Mouse (Mus musculus): ENCODE measurements at regions not wholly inside any gene's neighbourhood (a gene's known extent, or its start where the extent isn't known, plus 50 kb on each side); places are given as distances from the start of the nearest gene placed in this dataset.

DNA sequence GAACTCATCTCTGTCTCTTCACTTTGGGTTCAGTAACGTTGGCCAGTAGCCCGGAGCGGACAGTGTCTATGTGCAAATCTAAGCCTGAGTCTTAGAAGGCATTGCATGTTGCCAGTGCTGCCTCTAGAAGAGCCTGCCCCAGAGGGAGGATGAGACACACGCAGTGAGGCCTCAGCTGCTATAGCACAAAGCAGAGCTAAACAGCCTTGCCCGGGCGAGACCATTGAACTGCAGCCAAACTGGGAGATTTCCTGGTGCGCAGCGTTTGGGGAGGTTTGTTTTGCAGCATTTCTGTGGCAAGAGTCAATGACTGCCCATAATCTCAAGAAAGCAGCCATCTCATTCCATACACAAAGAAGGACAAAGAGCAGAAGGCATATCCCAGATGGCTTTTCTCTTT, 164.0 kb downstream of the 3100002H09Rik start:
- no peak for DNase-seq (ENCODE audit: low read depth)

DNA sequence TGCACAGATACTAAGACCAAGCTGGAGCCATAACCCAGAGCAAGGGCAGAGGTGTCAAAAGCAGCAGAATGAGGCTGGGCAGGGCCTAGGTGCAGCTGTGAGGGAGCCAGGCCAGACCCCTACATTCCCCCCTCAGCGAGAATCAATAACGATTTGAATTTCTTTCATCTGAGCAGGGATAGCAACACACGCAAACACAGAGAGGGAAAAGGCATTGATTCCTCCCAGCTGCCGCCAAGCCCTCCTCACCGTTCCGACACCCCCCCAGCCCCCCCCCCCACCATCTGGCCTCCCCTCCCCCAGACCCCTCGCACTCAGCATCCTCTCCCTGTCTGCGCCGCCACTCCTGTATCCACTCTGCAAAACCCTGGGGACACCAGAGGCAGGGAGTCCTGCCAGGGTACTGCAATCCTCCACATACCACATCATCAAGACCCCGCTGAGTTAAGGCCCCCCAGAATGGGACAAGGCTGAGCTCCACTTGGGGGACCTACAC, 166.9 kb downstream of the 3100002H09Rik start:
- no peak for DNase-seq (ENCODE audit: low read depth)

DNA sequence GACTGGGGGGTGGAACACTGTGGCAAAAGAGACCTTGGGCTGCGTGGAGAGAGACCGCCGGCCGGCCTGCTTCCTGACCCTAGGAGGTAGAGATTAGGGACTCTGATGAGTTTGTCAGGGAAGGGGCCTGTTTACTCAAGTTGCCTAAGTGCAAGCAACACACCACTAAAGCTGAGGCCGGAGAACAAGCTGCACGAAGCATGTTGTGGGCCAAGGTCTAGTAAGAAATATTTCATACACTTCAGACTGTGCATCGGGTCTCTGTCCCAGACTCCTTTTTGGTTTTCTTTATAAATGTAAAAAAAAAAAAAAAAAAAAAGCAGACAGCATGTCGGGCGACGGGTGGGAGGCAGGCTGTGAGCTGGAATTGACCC, 167.5 kb downstream of the 3100002H09Rik start:
- no peak for DNase-seq (ENCODE audit: low read depth)

DNA sequence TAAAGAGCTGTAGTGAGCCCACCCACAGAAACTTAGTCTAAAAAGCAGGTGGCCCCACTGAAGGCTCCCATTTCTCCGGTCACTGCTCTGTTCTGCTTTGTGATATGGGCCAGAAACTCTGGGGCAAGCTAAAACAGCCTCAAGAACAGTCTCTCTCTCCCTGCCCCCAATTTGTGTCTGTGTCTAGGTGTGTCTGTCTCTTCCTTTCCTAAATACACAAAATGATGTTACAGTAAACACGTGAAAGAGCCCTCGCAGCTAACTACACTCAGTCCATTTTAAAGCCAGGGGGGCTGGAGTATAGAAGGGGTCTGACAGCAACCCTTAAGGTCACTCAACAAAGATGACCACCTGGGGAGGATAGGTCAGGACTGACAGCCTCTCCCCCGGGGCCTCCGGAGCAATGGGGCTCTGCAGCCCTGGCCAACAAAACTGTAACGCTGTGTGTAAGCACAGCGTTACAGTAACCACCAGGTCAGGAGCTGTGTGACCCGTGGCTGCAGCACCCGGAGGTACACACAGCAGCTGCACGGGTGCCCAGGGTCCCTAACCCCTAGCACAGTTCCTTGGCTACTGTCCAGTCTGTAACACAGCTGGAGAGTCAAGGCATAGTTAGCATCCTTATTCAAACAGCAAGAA, 168.0 kb downstream of the 3100002H09Rik start:
- no peak for DNase-seq (ENCODE audit: low read depth)

DNA sequence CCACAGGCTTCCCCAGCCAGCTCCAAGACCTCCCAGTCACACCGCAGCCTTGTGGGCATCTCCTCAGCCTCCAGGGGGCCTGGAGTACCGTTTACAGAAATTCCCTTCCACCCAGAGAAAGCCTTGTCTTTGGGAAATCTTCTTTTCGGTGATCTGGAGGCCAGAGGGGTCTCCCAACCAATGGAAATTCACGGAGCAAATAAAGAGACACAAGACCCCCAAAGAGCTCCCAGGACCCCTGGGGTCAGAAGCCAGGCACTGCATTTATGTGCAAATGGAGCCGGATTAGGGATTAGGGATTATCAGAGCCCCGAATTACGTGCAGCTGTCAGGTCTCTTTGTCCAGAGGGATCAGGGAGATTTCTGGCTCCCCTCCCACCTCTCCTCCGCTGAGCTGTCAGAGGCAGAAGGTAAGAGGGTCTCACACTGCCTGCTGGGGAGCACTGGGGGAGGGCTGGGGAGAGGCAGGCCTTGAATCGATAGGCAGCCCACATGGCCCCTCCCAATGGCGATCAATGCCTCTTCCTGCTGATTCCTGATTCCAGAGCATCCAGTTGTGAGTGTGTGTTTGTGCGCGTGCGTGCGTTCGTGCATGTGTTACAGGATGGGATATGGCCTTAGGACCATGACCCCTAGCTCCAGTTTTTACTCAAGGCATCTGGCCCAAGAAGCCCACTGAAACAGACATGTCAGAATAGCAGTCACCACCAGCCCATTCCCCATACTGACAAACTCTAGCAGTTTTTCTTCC, 168.7 kb downstream of the 3100002H09Rik start:
- DNase-seq (ENCODE audit: low read depth) = no peak

DNA sequence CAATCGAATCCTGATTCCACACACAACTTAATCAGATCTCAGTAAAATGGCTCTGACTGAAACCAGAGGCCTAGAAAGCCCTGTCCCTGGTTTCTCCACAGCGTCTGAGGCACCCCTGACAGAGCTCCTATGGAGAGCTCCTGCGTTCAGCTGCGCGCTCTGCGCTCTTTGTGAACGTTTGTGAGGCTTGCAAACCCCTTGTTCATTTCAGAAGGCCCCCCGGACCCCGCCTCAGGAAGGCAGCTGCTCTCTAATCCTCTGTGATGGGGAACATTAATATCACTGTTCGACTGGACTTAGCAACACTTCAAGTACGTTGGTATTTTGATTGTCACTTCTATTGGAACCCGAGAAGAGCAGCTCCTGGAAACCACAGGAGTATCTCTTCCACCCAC, 175.6 kb downstream of the 3100002H09Rik start:
- DNase-seq (ENCODE audit: low read depth) = no peak

DNA sequence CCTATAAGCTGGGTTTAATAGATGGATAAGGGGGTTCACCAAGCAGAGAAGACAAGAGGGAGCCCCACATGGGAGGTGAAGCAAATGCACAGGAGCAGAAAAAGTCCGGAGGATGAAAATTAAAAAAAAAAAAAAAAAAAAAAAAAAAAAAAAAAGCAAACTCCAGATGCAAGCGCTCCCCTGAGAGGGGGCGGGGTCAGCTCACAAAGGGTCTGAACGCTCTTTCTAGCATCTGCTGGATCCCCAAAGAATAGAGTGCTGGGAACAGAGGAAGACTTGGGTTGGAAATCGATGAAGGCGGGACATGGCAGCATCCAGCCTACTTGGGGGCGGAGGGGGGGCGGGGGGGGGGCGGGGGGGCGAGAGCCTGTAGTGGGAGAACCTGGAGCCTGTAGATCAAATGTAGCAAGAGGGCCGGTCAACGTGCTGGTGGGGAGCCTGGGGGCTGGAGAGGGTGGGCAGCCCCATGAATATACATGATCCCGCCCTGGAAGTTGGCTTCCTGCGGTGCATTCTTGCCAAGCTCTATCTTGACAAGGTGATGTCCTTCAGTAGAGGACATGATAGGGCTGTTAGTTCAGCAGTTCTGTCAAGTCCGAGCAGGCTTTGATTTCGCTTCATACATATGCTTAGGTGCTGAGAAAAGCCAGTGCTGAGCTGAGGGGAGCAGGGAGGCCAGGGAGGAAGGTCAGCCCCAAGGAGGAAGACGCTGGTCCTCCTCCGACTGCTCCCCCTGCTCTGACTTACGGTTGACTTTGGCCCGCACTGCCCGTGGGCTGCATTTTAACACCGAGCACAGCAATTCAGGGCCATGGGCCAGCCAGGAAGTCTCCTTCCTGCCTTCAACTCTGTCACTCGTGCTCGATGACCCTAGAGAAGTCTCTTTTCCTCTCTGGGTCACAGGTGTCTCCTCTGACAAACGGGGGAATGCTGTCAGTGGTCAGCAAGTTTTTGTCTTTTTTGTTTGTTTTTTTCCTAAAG, 176.3 kb downstream of the 3100002H09Rik start:
- DNase-seq (ENCODE audit: low read depth) = no peak

DNA sequence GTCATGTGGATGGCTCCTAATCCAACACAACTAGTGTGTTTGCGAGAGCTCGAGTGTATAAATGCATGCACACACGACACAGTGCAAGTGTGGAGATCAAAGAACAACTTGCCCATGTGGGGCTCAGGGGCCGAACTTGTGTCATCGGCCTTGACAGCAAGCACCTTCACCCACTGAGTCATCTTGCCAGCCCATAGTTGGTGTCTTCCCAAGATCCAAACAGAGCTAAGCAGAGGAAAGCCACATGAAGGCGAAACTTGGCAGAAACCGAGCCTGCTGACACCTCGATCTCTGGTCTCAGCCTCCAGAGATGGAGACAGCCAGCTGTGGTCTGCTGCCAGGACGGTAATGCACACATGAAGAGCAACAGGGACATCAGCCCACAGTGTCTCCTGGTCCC, 177.1 kb downstream of the 3100002H09Rik start:
- no peak for DNase-seq (ENCODE audit: low read depth)

DNA sequence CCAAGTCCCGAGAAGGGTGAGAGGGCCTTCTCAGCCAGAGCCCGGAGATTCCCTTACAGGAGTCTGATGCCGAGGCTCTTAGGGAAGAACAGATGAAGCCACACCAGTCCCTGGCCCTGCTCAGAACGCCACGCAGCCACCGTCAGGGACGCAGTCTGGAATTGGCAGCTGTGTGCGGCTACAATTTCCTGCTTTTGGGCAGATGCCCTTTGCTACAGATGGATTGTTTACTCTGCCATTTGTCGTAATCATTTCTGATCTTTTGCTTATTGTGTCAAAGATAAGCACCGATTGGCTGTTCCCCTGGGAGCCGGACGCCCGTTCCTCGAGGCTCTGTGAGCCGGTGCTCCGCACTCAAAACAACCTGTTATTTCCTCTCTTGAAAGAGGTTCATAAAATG, 179.4 kb downstream of the 3100002H09Rik start:
- no peak for DNase-seq (ENCODE audit: low read depth)

DNA sequence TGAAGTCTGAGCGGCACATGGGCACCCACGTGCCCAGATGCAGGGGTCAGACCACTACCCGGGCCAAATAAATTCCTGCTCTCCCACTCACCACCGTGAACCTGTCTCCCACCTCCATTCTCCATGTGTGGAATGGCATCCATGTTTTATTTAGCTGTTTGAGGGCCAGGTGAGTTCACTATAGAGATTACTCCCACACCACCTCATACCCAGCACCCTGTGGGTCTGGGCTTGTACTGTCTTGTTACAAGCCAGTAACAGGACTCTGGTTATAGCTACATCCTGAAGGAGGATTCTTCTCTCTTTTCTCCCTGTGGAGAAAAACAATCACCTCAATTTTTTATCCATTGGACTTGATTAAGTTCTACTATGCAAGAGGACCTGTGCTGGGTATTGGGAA, 181.8 kb downstream of the 3100002H09Rik start:
- no peak for DNase-seq (ENCODE audit: low read depth)

DNA sequence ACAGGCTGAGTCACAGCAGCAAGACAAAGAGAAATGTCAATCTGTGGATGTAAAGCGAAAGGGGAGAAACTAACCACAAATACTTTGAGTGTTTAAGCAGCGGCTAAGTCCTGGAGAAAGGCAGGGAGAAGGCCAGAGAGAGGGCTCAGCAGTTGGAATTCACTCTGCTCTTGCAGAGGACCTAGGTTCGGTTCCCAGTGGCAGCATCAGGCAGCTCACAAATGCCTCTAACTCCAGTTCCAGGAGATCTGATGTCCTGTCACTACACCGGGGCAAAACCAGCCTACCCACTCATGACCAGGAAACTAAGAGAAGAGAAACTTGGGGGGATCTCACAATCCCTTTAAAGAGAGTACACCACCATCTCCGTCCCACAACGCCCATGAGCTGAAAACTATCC, 188.2 kb downstream of the 3100002H09Rik start:
- DNase-seq (ENCODE audit: low read depth) = no peak

DNA sequence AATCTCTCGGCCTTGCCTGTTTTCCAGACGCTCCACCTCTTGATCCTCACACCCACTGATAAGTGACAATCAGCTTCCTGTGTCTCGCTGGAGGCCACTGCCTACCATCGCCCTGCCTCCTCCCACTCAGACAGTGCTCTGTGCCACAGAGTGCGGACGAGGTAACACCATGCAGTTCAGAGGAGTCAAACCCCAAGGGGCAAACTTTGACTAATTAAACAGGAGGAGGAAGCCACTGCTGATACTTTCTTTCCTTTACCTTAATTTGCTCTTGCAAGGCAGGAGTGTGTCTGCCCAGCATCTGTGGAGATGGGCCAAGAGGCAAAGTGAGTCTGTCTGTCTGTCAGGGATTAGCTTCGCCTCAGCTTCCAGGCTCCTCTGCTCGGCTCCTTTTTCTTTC, 192.2 kb downstream of the 3100002H09Rik start:
- DNase-seq (ENCODE audit: low read depth) = no peak

DNA sequence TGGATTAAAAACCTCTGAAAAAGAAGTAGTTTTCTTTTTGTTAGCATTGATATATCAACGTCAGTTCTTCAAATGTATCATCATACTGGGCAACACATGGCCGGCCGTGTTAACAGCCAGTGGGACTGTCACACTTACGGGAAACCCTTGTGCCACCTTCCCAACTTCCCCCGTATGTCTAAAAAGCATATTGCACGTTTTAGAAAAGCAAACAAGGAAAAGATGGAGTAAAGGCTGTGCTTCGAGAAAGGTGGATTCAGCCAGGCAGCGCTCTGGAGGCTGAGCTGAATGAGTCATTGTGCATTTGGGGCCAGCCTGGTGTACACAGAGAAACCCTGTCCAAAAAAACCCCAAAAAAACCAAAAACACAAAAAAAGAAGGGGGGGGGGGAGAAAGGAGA, 193.4 kb downstream of the 3100002H09Rik start:
- no peak for DNase-seq (ENCODE audit: low read depth)

DNA sequence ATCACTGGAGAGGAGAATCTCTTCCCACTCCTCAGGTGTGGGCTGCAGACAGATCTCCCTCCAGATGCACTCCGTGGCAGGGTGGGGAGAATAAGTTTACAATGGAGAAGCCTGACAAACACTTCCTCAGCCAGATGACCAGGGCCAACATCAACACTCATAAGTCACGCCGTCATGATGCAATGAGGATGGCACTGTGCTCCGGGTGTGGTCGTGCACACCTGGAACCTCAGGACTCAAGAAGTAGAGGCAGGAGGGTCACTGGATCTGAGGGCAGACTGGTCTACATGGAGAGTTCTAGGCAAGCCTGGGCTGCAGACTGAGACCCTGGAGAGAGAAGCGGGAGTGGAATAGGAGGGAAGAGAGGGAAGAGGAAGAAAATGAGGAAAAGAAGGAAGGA, 194.3 kb downstream of the 3100002H09Rik start:
- no peak for DNase-seq (ENCODE audit: low read depth)

DNA sequence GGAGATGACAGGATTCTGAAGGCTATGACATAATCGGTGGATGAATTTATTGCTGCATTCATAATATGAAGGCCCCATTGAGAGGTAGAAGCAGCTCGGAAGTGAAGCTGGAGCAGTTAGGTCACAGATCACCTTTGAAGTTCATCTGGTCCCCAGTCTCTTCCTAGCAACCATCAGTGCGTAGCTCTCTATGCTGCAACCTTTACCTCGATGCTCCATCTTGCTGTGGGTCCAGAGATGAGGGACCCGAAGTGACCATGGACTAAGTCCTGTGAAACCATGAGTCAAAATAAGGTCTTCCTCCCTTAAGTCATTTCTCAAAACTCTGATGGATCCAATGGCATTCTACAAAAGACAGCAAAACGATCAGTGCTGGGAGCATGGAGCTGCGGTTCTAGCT, 196.2 kb downstream of the 3100002H09Rik start:
- no peak for DNase-seq (ENCODE audit: low read depth)

DNA sequence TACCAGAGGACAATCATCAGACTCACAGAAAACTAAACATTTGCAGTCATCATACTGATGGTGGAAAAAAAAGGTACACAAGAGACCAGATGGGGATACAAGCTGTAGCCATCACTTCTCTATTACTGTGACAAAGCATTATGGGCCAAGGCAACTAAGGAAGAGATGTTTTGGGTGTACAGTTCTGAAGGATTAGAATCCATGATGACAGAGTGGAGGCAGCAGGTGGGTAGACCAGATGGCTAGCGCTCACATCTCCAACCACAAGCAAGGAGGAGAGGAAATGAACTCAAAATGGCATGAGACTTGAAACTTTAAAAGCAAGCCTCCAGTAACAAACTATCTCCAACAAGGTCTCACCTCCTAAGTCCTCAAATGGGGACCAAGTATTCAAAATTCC, 201.3 kb downstream of the 3100002H09Rik start:
- no peak for DNase-seq (ENCODE audit: low read depth)

DNA sequence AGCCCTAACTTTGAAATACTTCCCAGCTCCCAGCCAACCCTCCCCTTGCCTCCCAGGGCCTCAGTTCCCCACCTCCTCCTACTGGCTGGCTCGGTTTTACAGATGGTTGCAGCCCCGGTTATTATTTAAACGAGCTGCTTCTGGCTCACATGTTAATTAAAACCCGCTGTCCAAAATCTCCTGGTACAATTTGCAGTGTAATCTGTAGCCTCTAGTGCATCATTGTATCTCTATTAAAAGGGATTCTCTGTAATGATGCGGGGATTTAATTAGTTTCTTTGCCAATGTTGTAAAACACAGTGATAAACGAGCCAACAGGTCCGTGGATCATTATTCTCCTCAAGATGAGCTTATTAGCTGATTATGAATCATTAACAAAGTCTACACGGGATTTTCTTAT, 208.5 kb downstream of the 3100002H09Rik start:
- no peak for DNase-seq (ENCODE audit: low read depth)

DNA sequence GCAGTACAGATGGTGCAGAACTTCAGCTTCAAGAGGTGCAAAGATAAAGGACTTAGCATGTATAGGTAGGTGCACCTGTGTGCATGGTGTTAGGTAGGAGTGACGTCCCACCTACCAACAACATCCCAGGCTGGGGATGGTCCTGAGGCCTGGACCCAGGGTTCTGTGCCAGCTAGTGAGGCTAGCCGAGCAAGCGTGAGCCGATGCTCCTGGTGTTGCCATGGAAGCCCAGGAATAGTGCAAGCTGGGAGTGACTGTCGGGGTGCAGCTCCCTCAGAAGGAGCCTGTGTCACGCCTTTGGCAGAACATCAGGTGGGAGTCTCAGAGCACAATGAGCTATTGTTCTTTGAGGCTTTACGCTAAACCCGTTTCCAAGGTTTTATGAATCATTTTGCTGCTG, 209.9 kb downstream of the 3100002H09Rik start:
- peak; percentile 46 for DNase-seq (ENCODE audit: low read depth)

DNA sequence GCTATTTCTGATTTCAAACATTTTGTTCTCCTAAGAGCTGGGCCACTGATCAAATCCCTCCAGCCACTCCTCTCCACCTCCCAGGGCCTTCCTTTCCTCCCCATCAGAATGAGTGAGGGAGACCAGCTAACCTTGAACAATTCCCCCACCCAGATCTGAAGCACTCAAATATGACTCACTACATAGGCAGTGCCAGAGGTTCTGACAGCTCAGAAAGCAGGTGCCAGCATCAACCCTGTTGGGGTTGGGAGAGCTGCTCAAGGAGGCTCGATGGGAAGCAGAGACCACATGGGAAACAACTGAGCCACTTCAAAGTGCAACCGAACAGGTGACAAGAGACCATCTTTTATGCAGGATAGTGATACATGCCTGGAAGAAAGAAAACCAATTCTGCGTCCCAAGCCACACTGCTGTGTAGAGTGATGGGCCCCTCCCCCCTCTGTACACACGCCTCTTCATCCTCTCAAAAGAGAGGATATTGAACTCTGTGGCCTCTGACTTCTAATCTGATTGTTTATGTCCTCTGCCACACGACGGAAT, 210.4 kb downstream of the 3100002H09Rik start:
- DNase-seq (ENCODE audit: low read depth) = no peak

DNA sequence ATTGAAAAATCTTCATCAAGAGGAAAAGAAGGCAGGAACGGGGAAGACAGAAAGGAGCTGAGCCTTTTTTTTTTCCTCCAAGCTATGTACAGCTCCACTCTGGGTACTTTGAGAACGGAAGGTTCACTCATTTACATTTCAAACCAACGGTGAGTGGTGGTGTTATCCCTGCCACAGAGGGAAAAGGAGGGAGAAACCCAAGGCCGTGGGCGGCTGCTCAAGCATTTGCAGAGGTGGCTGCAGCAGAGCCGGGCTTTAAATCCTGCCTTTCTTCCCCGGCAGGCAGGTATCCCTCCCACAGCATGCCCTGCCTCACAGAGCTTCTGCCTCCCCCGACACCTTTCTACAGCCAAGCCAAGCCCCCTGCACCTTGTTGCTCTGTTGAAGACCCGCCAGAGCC, 212.2 kb downstream of the 3100002H09Rik start:
- no peak for DNase-seq (ENCODE audit: low read depth)

DNA sequence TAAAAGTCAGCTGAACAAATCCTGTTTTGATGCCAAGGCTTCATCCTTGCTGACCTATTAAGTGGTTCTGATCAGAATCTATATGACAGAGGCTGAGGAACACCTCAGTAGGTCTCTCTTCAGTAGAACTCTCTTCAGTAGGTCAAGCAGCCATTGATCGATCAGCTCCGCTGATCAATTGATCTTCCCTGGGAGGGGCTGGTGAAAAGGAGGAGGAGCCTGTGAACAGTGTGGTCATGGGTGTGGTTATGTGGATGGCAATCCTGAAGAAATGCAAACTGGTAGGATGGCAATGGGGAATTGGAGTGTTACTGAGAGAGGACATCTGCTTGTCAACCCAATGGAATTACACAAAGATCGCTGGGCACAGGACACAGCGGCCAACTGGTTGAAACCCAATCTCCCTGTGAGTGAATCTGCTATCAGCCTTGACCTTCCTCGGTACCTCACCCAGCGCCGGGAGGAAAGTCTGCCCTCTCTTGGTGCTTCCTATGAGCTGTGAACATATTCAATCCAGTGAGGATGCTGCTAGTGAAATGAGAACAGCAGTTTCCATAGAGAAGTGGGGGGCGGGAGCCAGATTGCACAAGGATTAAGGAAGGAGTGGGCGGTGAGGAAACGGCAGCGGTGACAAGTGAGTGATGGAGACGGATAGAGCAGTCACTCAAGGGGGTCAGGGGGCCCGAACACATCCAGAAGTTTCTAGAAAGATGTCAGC, 213.9 kb downstream of the 3100002H09Rik start:
- no peak for DNase-seq (ENCODE audit: low read depth)

DNA sequence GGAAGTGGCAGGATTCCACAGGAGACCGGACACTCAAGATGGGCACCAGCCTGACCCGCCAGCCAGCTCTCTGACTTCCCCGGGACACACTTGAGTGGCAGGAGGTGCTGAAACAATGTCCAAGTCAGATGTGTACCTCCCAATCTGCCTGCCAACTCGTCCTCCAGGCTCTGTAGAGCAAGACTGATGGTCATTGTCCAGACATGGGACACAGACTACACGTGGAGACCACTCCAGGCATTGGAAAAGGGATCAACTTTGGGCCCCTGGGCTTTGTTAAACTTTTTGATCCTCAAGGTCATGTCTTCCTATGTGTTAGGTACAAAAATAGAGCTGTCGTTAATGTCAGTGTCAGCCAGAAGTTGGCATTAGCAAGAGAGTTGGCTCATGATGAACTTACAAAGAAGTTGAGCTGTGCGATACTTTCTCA, 214.6 kb downstream of the 3100002H09Rik start:
- DNase-seq (ENCODE audit: low read depth) = no peak

All from NIH3T3 (cell line).